Mouse (Mus musculus) thymus, postnatal 0 days (tissue): ENCODE results near the gene Pik3r2. TPM values are rescaled to one million over a fixed set of nuclear protein-coding genes. Genes with fewer than 3 reads are reported as not detected.
"Not testable (repeated sequence)": the region's sequence is repeated elsewhere in the genome, so short reads cannot be mapped to it uniquely, and the experiment has no call there.

Source experiments
- DNase-seq: peaks from one replicate; pipeline ENCODE4 v3.0.0-alpha.2; 2015; ENCODE audit warnings: low spot score
- polyA plus RNA-seq: library from polyadenylated mRNA; unstranded; fragments of >200 nt; fragmentation: Nextera tagmentation; extraction: Ambion mirVana; gene quantifications from 2 replicates; pipeline ENCODE4 v1.2.1, GENCODE M21; 2015

Gene Pik3r2
- polyA plus RNA-seq: 35.1 and 38.6 TPM in 2 replicates

- DNase-seq: peak; percentile 99
These were observed at the start of gene Pik3r2 for GRCm38 (mm10) chr8:70776496-70777444. Pik3r2 (minus strand) TSS chr8:70776713.

- DNase-seq: no peak
These were observed 49.3 kb upstream of the Pik3r2 start for GRCm38 (mm10) chr8:70825816-70826215.

- DNase-seq: no peak
These were observed 47.3 kb upstream of the Pik3r2 start for GRCm38 (mm10) chr8:70823802-70824201.

GRCm38 (mm10) chr8:70822594-70822993, 46.1 kb upstream of the Pik3r2 start:
- DNase-seq: not testable (repeated sequence)

- no peak for DNase-seq
These were observed 45.5 kb upstream of the Pik3r2 start for GRCm38 (mm10) chr8:70821992-70822391.

- peak; percentile 72 for DNase-seq
These were observed 45.0 kb upstream of the Pik3r2 start for GRCm38 (mm10) chr8:70821399-70821962.

GRCm38 (mm10) chr8:70820101-70820935, 43.8 kb upstream of the Pik3r2 start:
- no peak for DNase-seq

- DNase-seq: no peak
These were observed 40.2 kb upstream of the Pik3r2 start for GRCm38 (mm10) chr8:70816679-70817078.

- DNase-seq: no peak
These were observed 36.4 kb upstream of the Pik3r2 start for GRCm38 (mm10) chr8:70812885-70813284.

- DNase-seq: no peak
These were observed 35.5 kb upstream of the Pik3r2 start for GRCm38 (mm10) chr8:70812055-70812454.

GRCm38 (mm10) chr8:70810962-70811680, 34.6 kb upstream of the Pik3r2 start:
- peak; percentile 87 for DNase-seq

GRCm38 (mm10) chr8:70808955-70809701, 32.6 kb upstream of the Pik3r2 start:
- peak; percentile 60 for DNase-seq

GRCm38 (mm10) chr8:70808239-70808638, 31.7 kb upstream of the Pik3r2 start, which contains the start of gene Il12rb1:
Il12rb1 (plus strand) TSS chr8:70808449.
- DNase-seq: peak; percentile 71

GRCm38 (mm10) chr8:70807304-70807703, 30.8 kb upstream of the Pik3r2 start:
- no peak for DNase-seq

- DNase-seq: peak; percentile 91
These were observed 30.0 kb upstream of the Pik3r2 start for GRCm38 (mm10) chr8:70806541-70806940.

- DNase-seq: peak; percentile 78
These were observed 28.1 kb upstream of the Pik3r2 start, which contains the start of gene Mast3 for GRCm38 (mm10) chr8:70804481-70805206. Mast3 (minus strand) TSS chr8:70805054.

GRCm38 (mm10) chr8:70803761-70804480, 27.4 kb upstream of the Pik3r2 start:
- peak; percentile 75 for DNase-seq

GRCm38 (mm10) chr8:70802786-70803510, 26.4 kb upstream of the Pik3r2 start:
- DNase-seq: no peak
